Mouse (Mus musculus) ovary, postnatal 10 days (tissue): ENCODE data around the gene Dcxr.
A peak's percentile ranks its signal among the peaks of the same experiment; 100 is the strongest.
"Not testable (repeated sequence)": the region's sequence is repeated elsewhere in the genome, so short reads cannot be mapped to it uniquely, and the experiment has no call there.

Experiments used
- DNase-seq: peaks from one replicate; pipeline ENCODE4 v3.0.0; 2022; ENCODE audit warnings: low spot score

The Dcxr gene

DNA sequence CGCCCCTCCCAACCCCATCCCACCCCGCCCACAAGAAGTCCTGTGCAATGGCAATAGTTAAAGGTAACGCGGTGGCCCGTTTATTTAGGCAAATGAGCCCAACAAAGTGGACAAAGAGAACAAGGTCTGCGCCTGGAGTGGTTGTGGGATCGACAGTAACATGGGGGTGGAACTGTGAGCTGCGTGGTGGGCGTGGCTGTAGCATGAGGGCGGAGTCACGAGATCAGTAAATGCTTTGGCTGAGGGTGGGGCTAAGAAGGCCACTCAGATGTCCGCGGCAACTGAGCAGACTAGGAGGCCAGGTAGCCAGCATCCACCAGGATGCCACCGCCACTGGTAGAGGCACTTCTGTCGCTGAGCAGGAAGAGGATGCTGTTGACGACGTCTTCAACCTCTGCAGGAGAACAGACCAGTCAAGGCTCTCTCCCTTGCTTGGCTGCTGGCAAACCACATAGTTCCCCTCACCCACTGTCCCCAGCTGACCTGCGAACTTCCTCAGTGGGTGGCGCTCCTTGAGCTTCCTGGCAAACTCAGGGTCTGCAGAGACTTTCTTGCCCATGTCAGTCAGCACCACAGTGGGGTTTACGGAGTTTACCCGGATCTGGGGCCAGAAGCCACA lies 2.5 kb upstream of the Dcxr start:
- DNase-seq: not testable (repeated sequence)

DNA sequence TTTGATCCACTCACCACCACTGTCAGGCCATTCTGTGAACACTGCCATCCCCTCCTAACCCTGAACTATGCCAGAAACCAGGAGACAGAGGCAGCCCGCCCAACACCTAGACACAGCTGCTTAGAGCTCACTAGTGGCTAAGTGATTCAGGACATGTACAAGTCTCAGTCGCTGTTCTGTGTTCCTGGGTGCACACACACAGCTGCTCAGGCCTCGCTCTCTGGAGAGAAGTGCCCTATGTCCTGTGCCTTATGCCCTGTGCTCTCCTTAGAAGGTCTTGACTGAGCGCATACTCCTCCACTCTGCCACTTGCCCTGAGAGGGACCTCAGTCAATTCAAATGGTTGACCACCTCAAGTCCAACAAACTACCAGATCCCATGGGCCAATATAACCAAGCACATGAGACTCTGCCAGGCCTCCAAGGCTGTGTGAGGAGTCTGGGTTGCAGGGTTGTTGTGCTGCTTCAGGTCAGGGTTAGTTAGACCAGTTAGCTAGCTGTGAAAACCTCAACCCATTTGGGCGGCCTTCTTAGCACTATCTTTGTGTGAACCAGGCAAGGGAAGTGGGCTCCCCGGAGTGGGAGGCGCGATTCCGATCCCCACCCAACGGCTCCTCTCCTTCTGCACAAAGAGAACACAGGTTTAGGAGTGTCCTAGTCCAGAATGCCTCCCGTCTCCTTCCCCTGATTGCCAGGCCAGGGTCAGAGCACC lies 1.6 kb upstream of the Dcxr start:
- DNase-seq: no peak

DNA sequence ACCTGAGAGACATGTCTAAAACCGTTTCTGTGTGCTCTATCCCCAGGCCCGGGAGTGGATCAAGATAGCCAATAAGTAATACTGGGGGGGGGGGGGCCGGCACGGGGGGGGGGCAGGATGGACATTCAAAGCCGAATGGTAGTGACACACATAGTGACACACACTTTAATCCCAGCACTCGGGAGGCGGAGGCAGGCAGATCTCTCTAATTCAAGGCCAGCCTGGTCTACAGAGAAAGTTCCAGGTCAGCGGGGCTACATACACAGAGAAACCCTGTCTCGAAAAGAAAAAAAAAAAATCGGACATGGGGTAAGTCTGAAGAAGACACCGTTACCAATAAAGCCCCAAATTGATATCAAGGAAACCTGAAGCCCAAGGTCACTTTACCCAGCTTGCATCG lies 483 bp upstream of the Dcxr start:
- DNase-seq: no peak

DNA sequence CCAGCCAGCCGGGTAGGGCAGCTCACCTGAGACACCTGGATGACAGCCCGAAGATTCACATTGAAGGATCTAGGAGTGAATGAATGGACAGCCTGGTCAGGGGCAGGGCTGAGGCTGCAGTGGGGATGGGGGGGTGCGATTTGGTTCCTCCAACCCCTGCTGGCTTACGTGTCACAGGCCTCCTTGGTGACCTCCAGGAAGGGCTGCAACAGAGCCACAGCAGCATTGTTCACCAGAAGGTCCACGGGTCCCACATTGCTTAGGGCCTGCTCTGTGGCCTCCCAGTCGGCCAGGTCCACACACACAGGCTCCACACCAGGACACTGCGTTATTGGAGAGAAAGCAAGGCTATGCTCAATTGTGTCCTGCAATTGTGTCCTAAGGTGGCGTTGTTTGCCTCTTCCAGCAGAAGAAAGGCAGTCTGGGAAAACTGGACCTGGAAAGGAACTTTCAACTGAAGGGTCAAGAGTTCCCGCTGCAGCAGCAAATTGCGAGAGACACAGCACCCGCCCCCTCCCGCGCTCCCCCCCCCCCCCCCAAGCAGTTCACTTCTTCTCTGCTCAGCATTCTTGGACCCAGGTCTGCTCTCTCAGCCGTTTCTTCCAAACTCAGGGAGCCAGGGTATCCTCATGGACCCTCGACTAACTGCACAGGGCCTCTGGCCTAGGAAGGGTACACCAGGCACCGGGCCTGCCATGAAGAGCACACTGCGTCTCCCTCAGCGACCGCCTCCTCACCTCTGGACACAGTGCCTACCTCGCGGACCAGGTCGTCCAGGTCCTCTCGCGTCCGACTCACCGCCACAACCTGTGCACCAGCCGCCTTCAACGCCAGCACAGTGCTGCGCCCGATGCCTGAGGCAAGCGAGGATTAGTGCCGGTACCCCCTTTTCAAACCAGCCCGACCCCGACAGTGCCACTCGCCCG lies 575 bp downstream of the Dcxr start:
- no peak for DNase-seq

DNA sequence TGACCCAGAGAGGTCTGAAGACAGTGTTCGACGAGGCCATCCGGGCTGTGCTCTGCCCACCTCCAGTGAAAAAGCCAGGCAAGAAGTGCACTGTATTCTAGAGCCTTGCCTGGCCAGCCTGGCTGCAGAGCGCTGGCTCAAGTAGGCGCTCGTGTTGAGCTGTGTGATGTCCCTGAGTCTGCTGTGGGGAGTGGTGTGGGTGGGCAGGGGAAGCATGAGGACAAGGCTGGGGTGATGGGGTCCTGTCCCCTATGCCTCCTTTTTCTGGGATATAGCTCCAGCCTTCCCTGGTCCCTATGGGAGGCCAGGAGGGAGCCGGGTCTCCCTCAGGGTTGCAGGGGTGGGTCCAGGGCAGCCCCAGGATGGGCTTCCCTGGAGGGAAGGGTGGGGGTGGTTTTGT lies 3.6 kb downstream of the Dcxr start:
- no peak for DNase-seq

DNA sequence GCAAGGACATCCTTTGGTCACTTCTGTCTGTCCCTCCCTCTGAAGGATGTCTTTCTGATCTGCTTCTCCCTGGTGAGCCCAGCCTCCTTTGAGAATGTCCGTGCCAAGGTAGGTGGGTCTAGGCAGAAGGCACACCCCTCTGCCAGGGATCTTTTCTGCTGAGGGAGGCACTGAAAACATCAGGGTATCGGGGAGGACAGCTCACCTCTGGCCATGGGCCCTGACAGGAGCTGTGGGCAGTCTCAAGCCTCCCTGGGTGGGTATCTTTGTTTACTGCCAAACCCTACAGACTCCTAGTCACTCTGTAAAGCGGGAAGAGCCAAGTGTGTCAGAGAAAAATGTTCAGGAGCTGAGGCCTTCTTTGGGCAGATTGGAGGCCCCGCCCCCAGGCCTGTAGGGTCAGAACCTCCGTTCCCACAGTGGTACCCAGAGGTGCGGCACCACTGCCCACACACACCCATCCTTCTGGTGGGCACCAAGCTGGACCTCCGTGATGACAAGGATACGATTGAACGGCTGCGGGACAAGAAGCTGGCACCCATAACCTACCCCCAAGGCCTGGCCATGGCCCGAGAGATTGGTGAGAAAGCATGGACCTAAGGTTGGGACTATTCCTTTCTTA lies 4.2 kb downstream of the Dcxr start:
- no peak for DNase-seq

DNA sequence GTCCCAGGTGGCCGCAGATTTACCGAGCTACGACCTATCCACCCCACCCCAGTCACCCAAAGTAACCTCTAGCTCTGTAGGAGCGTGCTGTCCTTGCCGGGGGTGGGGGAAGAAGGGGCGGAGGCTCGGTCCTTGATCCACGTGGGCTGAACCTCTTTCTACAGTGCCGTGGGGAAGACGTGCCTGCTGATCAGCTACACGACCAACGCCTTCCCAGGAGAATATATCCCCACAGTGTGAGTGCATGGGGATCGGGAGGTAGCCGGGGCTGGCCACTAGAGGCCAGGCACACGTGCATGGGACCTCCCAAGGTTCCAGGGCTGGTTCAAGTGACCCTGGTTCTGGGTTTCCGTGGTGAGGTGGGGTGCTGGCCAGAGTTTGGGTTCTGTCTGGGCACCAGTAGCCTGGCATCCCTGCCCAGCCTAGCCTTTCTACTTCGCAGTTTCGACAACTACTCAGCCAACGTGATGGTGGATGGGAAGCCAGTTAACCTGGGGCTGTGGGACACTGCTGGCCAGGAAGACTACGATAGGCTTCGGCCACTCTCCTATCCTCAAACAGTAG lies 4.9 kb downstream of the Dcxr start:
- DNase-seq: no peak

DNA sequence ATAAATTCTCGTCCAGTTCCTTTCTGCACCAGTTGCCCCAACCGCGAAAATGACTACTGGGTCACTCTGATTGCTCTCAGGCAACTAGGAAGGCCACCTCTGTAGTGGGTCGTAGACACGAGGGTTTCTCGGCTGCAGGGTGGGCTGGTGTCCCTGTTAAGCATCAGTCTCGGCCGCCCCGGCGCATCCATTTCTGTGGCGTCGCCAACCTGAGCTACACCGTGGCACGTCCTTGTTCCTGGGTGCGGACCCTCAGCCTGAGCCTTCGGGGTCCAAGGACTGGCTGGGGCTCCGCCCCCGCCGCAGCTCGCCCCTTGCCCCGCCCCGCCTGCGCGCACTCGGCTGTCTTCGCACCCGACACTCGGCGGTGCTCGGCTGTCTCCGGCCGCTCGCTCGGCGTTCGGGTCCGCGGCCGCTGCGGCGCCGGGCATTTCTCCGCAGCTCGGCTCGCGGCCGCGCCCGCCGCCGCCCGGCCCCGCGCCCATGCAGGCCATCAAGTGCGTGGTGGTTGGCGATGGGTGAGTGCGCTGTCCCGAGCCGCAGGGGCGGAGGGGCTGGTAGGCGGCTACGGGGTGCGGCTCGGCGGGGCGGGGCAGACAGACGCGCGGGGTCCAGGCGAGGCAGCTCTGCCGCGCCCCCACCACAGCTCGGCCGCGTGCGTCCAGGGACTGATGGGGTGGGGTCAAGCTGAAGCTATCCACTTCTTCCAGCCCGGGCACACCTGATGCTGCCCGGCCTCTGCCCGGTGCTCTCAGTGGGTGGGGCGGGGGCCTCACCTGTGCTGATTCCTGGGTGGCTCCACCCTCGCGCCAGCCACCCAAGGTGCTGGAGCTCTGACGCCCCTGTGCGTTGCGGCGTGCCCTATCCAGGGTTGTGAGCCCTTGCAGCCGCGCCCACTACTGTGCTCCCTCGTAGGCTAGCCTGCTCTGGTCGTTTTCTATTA lies 5.7 kb downstream of the Dcxr start, which contains the start of gene Rac3:
Rac3 (plus strand) TSS at position 347 of the 943 bp plus-strand sequence.
- peak; percentile 38 for DNase-seq

DNA sequence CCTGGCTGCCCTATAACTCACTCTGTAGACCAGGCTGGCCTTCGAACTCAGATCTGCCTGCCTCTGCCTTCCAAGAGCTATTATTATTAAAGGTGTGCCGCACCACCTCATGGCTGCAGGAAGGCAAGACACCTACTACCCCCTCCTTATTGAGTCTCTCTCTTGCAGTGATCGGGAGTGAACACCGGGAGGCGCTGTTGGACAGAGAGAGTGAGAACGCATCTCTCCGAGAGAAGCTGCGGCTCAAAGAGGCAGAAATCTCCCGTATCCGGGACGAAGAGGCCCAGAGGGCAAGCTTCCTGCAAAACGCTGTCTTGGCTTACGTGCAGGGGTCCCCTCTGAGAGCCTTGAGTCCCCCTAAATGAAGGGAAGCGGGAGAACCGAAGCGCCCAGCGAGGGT lies 6.6 kb downstream of the Dcxr start:
- DNase-seq: peak; percentile 83

DNA sequence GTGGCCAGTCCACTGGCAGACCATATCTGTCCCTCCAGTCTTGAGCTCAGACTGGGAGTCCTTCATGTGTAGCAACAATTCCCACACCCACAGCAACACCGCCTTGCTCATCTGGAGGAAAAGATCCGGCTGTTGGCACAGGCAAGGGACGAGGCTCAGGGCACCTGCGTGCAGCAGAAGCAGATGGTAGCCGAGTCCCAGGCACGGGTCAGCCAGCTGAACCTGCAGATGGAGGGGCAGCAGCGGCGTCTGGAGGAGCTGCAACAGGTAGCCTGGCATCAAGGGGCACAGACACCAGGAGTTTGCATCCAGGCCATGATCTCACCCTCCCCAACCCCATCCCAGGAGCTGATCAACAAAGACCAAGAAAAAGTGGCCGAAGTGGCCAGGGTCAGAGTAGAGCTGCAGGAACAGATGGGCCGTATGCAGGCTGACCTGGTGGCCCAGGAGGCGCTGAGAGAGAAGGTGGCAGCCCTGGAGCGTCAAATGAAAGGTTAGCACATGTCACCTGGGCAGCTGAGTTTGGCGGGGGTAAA lies 7.2 kb downstream of the Dcxr start:
- DNase-seq: no peak

DNA sequence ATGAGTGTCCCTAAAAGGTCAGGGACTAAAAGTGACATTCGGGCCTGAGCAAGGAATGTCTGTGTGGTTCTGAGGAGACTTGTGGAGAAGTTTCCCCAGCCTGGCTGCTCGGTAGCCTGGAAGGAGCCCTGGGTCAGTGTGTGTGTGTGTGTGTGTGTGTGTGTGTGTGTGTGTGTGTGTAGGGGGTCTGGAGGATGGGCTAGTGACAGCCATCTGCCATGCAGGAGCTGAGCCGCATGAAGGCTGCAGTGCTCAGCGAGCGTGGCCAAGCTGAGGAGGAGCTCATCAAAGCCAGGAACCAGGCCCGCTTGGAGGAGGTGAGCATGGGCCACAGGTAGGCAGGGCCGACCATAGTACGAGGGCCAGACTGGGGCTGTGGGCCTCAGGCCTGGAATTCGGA lies 7.8 kb downstream of the Dcxr start:
- no peak for DNase-seq

DNA sequence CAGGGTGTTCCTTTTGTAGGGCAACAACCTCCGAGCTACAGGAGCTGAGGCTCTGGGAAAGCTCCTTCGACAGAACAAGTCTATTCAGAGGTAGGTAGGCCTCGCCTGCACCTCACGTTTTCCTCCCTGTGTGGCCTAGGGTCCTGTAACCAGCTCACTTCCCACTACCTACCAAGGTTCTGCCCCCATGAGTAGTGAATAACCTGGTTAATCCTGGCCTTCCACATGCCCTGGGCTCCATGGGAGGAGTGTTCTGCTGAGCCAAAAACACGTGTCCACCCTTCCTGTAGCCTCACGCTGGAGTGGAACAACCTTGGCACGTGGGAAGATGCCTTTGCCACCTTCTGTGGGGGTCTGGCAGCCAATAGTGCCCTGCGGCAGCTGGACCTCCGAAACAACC lies 11.9 kb downstream of the Dcxr start:
- no peak for DNase-seq

DNA sequence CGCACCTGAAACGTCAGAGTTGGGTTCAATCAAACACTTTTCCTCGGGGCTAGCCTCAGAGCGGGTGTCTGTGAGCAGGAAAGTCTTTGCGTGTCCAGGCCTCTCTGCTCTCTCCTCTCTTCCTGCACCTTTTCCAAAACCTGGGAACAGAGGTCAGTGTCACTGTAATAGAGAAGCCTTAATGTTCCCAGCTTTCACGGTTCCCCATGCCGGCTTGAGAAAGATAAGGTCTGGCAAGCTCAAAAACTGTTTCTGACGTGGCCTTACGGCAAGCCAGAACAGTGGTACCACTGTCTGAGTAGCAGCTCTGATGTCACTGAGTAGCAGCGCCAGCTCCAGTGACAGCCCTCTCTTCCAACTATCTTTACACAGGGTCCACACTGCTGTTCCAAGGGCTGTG lies 12.5 kb downstream of the Dcxr start:
- no peak for DNase-seq

DNA sequence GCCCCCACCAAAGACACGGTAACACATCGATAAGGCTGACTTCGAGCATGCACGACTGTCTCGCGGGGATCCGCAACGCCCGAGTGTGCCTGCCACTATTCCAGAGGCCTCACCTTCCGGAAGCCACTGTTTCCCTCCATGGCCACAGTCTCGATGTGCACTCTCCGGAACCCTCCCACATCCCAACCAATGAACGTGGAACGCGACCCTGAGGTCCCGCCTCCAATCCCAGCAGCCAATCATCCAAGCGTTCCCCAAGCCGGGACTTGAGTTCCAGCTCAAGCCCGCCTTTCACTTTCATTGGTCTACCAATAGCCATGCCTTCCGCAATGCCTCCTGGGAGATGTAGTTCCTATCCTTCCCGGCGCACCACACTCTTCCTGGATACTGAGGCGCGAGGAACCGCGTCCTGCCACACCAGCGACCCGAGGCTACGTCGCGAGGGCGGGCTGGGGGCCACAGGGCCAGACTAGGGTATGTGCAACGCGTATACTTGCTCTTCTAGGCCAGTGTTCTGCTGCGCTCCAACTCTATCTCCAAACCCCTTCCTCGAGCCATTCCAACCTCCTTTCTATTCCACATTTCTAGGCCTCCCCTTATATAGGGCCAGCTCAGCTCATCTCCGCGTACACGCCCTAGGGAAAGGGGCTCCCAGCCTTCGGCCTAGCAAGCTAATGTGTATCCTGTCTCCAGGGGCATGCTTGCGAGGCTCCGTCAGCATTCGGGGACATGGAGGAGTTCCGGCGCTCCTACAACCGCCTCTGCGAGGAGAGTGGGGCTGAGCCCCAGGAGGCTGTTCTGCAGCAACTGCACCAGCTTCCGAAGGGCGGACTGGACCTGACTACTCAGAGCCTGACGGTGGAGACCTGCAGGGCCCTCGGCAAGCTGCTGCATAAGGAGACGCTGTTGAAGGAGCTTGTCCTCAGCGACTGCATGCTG lies 13.2 kb downstream of the Dcxr start, which contains the start of the genes Cenpx and Lrrc45:
Cenpx (minus strand) TSS at position 159 of the 939 bp plus-strand sequence.
Lrrc45 (plus strand) TSS at position 346 of the 939 bp plus-strand sequence.
- peak; percentile 87 for DNase-seq

DNA sequence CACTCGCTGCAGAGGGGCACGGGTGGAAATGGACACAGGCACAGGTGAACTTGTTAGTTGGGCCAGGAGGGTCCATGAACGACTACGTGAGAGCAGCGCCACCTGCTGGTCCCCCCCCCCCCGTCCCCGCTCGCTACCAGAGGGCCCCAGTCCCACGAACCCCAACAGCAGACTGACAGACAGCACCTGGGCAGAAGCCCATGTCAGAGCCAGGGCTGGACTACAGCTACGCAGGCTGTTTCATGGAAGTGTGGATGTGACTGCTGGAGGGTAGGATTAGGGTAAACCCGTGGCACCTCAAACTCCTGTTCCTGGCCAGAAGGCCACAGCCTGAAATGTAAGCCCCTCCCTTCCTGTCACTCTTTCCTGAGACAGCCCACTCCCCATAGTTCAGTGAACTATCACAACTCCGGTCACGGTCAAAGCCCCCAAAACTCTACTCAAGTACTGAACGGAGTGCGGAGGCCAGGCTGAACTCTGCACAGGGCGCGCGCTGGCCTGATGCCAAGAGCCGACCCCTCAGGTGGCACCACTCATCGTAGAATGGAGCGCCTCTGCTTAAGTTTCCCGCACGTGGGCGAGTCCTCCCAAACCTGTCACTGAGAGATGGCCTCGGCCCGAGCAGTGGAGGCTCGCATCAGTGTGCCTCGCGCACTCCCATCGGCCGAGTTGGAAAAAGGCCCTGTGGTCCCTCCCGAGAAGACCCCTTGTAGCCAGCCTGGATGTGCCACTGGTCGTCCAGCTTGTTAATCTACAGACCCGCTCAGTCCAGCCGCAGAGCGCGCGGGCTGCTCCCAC lies 14.1 kb downstream of the Dcxr start:
- DNase-seq: peak; percentile 44

DNA sequence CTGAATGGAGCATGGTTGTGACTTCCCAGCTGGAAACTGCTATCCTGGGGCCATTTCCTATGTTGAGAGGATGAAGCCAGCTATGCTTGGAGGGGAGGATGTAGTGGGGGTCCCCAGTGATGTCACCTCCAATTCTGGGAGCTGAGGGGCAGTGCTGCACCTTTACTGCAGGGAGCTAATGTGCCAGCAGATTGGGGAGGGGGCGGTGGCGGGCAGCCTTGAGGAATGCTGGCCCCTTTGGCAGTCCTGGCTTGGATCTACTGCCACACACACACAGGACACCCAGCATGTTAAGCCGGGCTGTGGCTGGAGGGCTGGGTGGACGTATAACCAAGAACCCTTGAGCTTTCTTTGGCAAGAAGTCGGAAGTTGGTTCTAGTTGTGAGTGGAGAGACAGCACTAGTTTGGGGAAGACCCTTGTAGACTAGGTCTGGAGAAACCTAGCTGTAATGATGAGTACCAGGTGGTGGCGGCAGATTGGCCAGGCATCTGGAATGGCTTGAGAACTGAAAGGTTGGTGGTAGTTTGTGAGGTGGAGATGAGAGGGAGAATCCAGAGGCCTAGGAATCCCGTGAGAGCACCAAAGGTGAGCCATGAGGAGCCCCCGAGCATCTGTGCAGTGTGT lies 15.0 kb downstream of the Dcxr start:
- DNase-seq: no peak

DNA sequence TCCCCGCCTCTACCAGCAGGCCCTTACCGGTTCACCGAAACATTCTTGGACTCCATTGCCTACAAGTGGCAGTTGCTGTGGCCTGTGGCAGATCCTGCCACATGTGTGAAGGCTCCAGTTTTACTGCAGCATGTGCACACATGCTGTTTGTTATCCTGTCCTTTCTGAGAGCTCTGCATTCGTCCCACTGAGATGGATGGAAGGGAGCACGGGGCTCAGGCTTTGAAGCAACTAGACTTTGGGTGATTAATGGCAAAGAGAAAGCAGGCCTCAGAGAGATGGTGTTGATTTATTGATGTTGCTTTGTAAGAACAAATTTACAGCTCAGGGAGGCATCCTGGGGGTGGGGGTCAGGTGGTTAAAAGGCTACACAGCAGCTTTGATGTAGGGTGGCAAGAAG lies 16.4 kb downstream of the Dcxr start:
- no peak for DNase-seq

DNA sequence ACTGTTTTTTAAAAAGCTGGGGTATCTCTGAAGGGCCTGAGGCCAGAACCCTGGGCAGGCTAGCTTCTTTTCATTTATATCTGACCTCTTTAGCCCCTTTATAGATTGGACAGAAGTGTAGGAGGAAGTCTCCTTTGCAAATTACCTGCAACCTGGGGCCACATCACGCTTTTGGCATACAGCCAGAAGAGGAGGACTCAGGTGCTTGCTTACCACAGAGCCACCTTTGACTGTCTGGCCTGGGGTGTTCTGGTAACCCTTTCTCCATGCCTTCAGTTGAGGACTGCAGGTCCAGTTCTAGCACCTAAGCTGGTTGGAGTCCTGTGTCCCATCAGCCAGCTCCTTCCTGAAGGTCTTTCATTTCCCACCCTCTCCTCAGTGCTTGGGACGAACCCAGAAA lies 17.5 kb downstream of the Dcxr start:
- DNase-seq: no peak
